Mouse (Mus musculus) midbrain, embryonic 10.5 days (tissue): ENCODE results near the gene Xpot. TPM values are rescaled to one million over a fixed set of nuclear protein-coding genes. Genes with fewer than 3 reads are reported as not detected.

Experiments
- DNase-seq: peaks from one replicate; pipeline ENCODE4 v3.0.0-alpha.2; 2017; ENCODE audit warnings: low spot score
- H3K27ac ChIP-seq: fragments of 300-500 bp; sonication (generic); replicated peaks from 2 replicates; pipeline ENCODE4 v1.5.1; 2016; ENCODE audit warnings: mild to moderate bottlenecking
- H3K27me3 ChIP-seq: fragments of 300-500 bp; sonication (generic); 2 replicates; pipeline ENCODE4 v1.6.1; 2016; ENCODE audit warnings: low read depth, mild to moderate bottlenecking; ENCODE audit not compliant: poor library complexity, severe bottlenecking
- H3K36me3 ChIP-seq: fragments of 300-500 bp; sonication (generic); 2 replicates; pipeline ENCODE4 v1.6.1; 2016; ENCODE audit warnings: mild to moderate bottlenecking, moderate library complexity
- H3K4me1 ChIP-seq: fragments of 300-500 bp; sonication (generic); 2 replicates; pipeline ENCODE4 v1.6.1; 2016
- H3K4me3 ChIP-seq: fragments of 300-500 bp; sonication (generic); 2 replicates; pipeline ENCODE4 v1.5.1; 2016; ENCODE audit warnings: mild to moderate bottlenecking, moderate library complexity
- H3K9me3 ChIP-seq: fragments of 300-500 bp; sonication (generic); replicated peaks from 2 replicates; pipeline ENCODE4 v1.6.1; 2016; ENCODE audit warnings: mild to moderate bottlenecking
- WGBS: fragments of 180-500 bp; shearing (Covaris S2); methylation state at CpG from one replicate; pipeline ENCODE4 v1.1.7; 2016; 5-methylcytosine and 5-hydroxymethylcytosine counted together
- polyA plus RNA-seq: library from polyadenylated mRNA; unstranded; fragments of >200 nt; fragmentation: Nextera tagmentation; extraction: Ambion mirVana; gene quantifications from 2 replicates; pipeline ENCODE4 v1.2.1, GENCODE M21; 2016

Gene Xpot
- polyA plus RNA-seq: 50.5 and 54.7 TPM in 2 replicates

- no peaks in the 10 kb centered on the region for H3K9me3 ChIP-seq
- WGBS: under 1% methylated on average over 70 of the region's 70 CpGs
- H3K4me3 ChIP-seq: peak within 1 kb of the TSS; percentile 80
- peaks cover 18% of the 10 kb centered on the region for H3K36me3 ChIP-seq
- DNase-seq: peak; percentile 99
- H3K4me1 ChIP-seq: peaks cover 26% of the 10 kb centered on the region
- peak within 1 kb of the TSS; percentile 95 for H3K27ac ChIP-seq
- H3K27me3 ChIP-seq: no peaks in the 10 kb centered on the region
Observed at GRCm38 (mm10) chr10:121626186-121626882, at the start of gene Xpot. Gene Xpot, minus strand, starts transcription at chr10:121626332.

- 88% methylated on average over 10 of the region's 10 CpGs for WGBS
- 0 out of 2 replicates have a peak, but pooled peaks cover 3% of the 10 kb centered on the region for H3K9me3 ChIP-seq
- peaks cover 2% of the 10 kb centered on the region for H3K4me1 ChIP-seq
- no peak for DNase-seq
- no peak overlapping the region for H3K27ac ChIP-seq
- no peaks in the 10 kb centered on the region for H3K36me3 ChIP-seq
- H3K4me3 ChIP-seq: no peak overlapping the region
- H3K27me3 ChIP-seq: no peaks in the 10 kb centered on the region
Observed at GRCm38 (mm10) chr10:121669103-121669502, 43.0 kb upstream of the Xpot start.

GRCm38 (mm10) chr10:121665631-121666145 is 39.6 kb upstream of the Xpot start:
- no peaks in the 10 kb centered on the region for H3K36me3 ChIP-seq
- H3K4me3 ChIP-seq: no peak overlapping the region
- H3K27ac ChIP-seq: no peak overlapping the region
- H3K4me1 ChIP-seq: peaks cover 11% of the 10 kb centered on the region
- 81% methylated on average over 8 of the region's 8 CpGs for WGBS
- no peaks in the 10 kb centered on the region for H3K9me3 ChIP-seq
- H3K27me3 ChIP-seq: no peaks in the 10 kb centered on the region
- DNase-seq: no peak

- Histone ChIP-seq H3K27me3 (no peaks in the 10 kb centered on the region), H3K9me3 (no peaks in the 10 kb centered on the region), H3K27ac (no peak overlapping the region), H3K4me3 (no peak overlapping the region), H3K36me3 (no peaks in the 10 kb centered on the region), H3K4me1 (peaks cover 11% of the 10 kb centered on the region)
- no peak for DNase-seq
- 68% methylated on average over 13 of the region's 13 CpGs for WGBS
Observed at GRCm38 (mm10) chr10:121663599-121663998, 37.5 kb upstream of the Xpot start.

GRCm38 (mm10) chr10:121662711-121663110 is 36.6 kb upstream of the Xpot start:
- H3K9me3 ChIP-seq: no peaks in the 10 kb centered on the region
- no peaks in the 10 kb centered on the region for H3K36me3 ChIP-seq
- DNase-seq: no peak
- no peaks in the 10 kb centered on the region for H3K27me3 ChIP-seq
- WGBS: 94% methylated on average over 2 of the region's 2 CpGs
- no peak overlapping the region for H3K4me3 ChIP-seq
- H3K4me1 ChIP-seq: peaks cover 11% of the 10 kb centered on the region
- H3K27ac ChIP-seq: no peak overlapping the region

- Histone ChIP-seq H3K36me3 (no peaks in the 10 kb centered on the region), H3K9me3 (no peaks in the 10 kb centered on the region), H3K27me3 (no peaks in the 10 kb centered on the region), H3K27ac (no peak overlapping the region), H3K4me3 (no peak overlapping the region), H3K4me1 (no peaks in the 10 kb centered on the region)
- no peak for DNase-seq
- 89% methylated on average over 4 of the region's 4 CpGs for WGBS
Observed at GRCm38 (mm10) chr10:121655907-121656306, 29.8 kb upstream of the Xpot start.

GRCm38 (mm10) chr10:121653079-121653478 is 26.9 kb upstream of the Xpot start:
- WGBS: 92% methylated on average over 1 of the region's 1 CpGs
- no peaks in the 10 kb centered on the region for H3K9me3 ChIP-seq
- no peaks in the 10 kb centered on the region for H3K36me3 ChIP-seq
- no peak overlapping the region for H3K27ac ChIP-seq
- no peak for DNase-seq
- no peaks in the 10 kb centered on the region for H3K4me1 ChIP-seq
- H3K4me3 ChIP-seq: no peak overlapping the region
- no peaks in the 10 kb centered on the region for H3K27me3 ChIP-seq

GRCm38 (mm10) chr10:121646294-121646693 is 20.2 kb upstream of the Xpot start:
- H3K27me3 ChIP-seq: peaks cover 34% of the 10 kb centered on the region
- 81% methylated on average over 6 of the region's 6 CpGs for WGBS
- no peaks in the 10 kb centered on the region for H3K9me3 ChIP-seq

GRCm38 (mm10) chr10:121642054-121642947 is 16.2 kb upstream of the Xpot start:
- H3K27me3 ChIP-seq: peaks cover 49% of the 10 kb centered on the region
- 5% methylated on average over 28 of the region's 28 CpGs for WGBS
- no peaks in the 10 kb centered on the region for H3K36me3 ChIP-seq
- H3K4me1 ChIP-seq: peaks cover 29% of the 10 kb centered on the region
- DNase-seq: no peak
- no peaks in the 10 kb centered on the region for H3K9me3 ChIP-seq
- peak overlapping the region; percentile 52; the same call in 1 of the 2 replicates for H3K27ac ChIP-seq
- peak overlapping the region; percentile 72 for H3K4me3 ChIP-seq

More at GRCm38 (mm10) chr10:121646294-121646693, 20.2 kb upstream of the Xpot start:
- no peak overlapping the region for H3K27ac ChIP-seq
- peaks cover 13% of the 10 kb centered on the region for H3K4me1 ChIP-seq
- no peak for DNase-seq
- H3K36me3 ChIP-seq: no peaks in the 10 kb centered on the region
- no peak overlapping the region for H3K4me3 ChIP-seq

- no peaks in the 10 kb centered on the region for H3K9me3 ChIP-seq
- H3K4me3 ChIP-seq: peak within 1 kb of the TSS; percentile 72
- DNase-seq: peak; percentile 64
- WGBS: under 1% methylated on average over 69 of the region's 69 CpGs
- H3K4me1 ChIP-seq: peaks cover 29% of the 10 kb centered on the region
- H3K27me3 ChIP-seq: peaks cover 49% of the 10 kb centered on the region
- H3K36me3 ChIP-seq: no peaks in the 10 kb centered on the region
- peak within 1 kb of the TSS; percentile 52; the same call in 1 of the 2 replicates for H3K27ac ChIP-seq
Observed at GRCm38 (mm10) chr10:121641272-121642053, 15.3 kb upstream of the Xpot start, which contains the start of gene D930020B18Rik. Gene D930020B18Rik, plus strand, starts transcription at chr10:121641588.

- Histone ChIP-seq H3K9me3 (no peaks in the 10 kb centered on the region), H3K27me3 (peaks cover 49% of the 10 kb centered on the region), H3K4me3 (peak overlapping the region; percentile 72), H3K36me3 (no peaks in the 10 kb centered on the region), H3K4me1 (peaks cover 29% of the 10 kb centered on the region), H3K27ac (no peak overlapping the region)
- 18% methylated on average over 10 of the region's 10 CpGs for WGBS
- DNase-seq: peak; percentile 28
Observed at GRCm38 (mm10) chr10:121640944-121641271, 14.8 kb upstream of the Xpot start.
